Mouse (Mus musculus): ENCODE measurements around the gene Gdf7. TPM values are rescaled to one million over a fixed set of nuclear protein-coding genes. Genes with fewer than 3 reads are reported as not detected.
A peak's percentile ranks its signal among the peaks of the same experiment; 100 is the strongest.

The Gdf7 gene
- 0.28 and 0.37 TPM in 2 replicates for polyA plus RNA-seq (2014; fragmentation: Nextera tagmentation; extraction: Ambion mirVana)

DNA sequence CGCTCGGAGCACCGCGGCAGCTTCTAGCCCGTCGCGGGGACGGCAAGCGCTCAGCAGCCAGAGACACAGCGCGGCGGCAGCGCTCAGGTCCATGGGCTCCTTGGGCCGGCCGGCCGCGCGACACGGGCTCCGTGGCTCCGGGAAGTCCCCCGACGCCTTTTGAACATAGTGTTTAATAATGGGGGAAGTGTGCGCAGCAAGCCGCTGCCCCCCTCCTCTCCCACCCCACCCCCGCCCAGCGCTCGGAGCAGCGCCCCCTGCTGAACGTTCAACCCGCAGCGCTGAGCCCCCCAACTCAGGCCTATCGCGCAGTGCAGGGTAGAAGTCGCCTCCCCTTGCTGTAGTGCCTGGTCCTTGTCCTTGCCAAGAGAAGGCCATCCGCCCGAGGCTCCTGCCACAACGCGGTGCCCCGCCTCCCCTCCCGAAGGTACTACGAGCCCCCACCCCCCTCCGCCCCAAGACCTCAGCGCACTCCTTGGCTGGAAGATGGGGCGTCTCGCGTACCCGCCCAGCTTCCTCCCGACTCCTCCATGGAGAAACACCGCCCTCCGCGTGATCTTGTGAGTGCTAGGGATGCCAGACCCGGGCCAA, at the start of gene Gdf7:
Gdf7 (minus strand) TSS at position 114 of the 591 bp plus-strand sequence.
- Histone ChIP-seq H3K36me3 (ENCODE audit: control insufficient read depth, insufficient read depth, low read length) (no peaks in the 10 kb centered on the region), H3K4me2 (ENCODE audit: low read depth) (peak within 1 kb of the TSS; percentile 61), H3K9me3 (ENCODE audit: control insufficient read depth, low read length) (no peaks in the 10 kb centered on the region), H3K27ac (ENCODE audit: low read depth, low read length) (no peak within 1 kb of the TSS), H3K4me3 (ENCODE audit: low read depth, low read length) (peak within 1 kb of the TSS; percentile 38), H3K27me3 (ENCODE audit: control insufficient read depth, insufficient read depth, low read length) (peaks cover 79% of the 10 kb centered on the region), H3K4me1 (ENCODE audit: control insufficient read depth, insufficient read depth, low read length) (peaks cover 3% of the 10 kb centered on the region; the same call in 1 of the 2 replicates), H3K9ac (ENCODE audit: low read length) (no peak within 1 kb of the TSS)
- ATAC-seq (ENCODE audit: insufficient read depth, low FRiP score, low TSS enrichment) (no peak), DNase-seq (ENCODE audit: low spot score) (peak; percentile 47)
- under 1% methylated on average over 43 of the region's 53 CpGs for WGBS

- Histone ChIP-seq H3K9me3 (ENCODE audit: control insufficient read depth, low read length) (no peaks in the 10 kb centered on the region), H3K4me1 (ENCODE audit: control insufficient read depth, insufficient read depth, low read length) (peaks cover 10% of the 10 kb centered on the region; the same call in 1 of the 2 replicates), H3K4me3 (ENCODE audit: low read depth, low read length) (no peak overlapping the region), H3K27me3 (ENCODE audit: control insufficient read depth, insufficient read depth, low read length) (no peaks in the 10 kb centered on the region), H3K9ac (ENCODE audit: low read length) (no peak overlapping the region), H3K36me3 (ENCODE audit: control insufficient read depth, insufficient read depth, low read length) (no peaks in the 10 kb centered on the region; the same call in 1 of the 2 replicates), H3K27ac (ENCODE audit: low read depth, low read length) (no peak overlapping the region), H3K4me2 (ENCODE audit: low read depth) (no peak overlapping the region)
- WGBS = 43% methylated on average over 4 of the region's 4 CpGs
- no peak for DNase-seq (ENCODE audit: low spot score)
- no peak; the same call in 1 of the 2 replicates for ATAC-seq (ENCODE audit: insufficient read depth, low FRiP score, low TSS enrichment)
Observed at GRCm38 (mm10) chr12:8351025-8351903, 49.5 kb upstream of the Gdf7 start.

DNA sequence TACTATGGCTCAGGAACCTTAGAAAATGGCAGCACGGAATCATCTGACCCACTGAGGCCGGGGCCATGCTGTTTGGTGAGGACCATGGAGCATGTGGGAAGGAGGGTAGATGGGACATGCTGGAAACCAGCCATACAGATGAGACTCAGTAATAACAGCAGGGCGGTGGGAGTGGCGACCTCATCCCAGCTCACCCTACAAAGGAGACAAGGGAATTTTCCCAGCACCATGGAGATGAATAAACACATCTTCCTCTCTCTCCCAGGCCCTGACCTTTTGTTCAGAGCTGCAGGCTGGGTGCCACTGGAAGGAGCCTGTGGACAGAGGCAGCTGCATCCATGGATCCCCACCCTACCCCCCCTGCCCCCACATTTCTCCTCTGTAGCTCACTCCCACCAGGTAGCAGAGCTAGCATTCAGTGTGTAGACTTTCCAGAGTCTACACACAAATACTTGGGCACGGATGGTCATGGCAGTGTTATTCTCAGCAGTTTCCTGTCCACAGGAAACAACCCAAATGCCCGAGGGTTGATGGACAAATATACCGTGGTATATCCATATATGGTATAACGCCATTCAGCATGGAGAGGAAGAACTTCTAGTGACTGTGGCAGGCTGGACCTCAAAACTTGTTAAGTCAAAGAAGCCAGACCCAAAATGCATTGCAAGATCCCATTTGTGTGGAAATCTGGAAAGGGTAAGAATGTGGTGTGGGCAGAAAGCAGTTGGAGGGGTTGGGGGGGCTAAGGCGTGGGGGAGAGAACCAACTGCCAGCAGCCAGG, 47.2 kb upstream of the Gdf7 start:
- Histone ChIP-seq H3K9me3 (ENCODE audit: control insufficient read depth, low read length) (no peaks in the 10 kb centered on the region), H3K27me3 (ENCODE audit: control insufficient read depth, insufficient read depth, low read length) (no peaks in the 10 kb centered on the region), H3K4me1 (ENCODE audit: control insufficient read depth, insufficient read depth, low read length) (peaks cover 10% of the 10 kb centered on the region; the same call in 1 of the 2 replicates), H3K4me3 (ENCODE audit: low read depth, low read length) (no peak overlapping the region), H3K36me3 (ENCODE audit: control insufficient read depth, insufficient read depth, low read length) (no peaks in the 10 kb centered on the region; the same call in 1 of the 2 replicates), H3K27ac (ENCODE audit: low read depth, low read length) (no peak overlapping the region), H3K4me2 (ENCODE audit: low read depth) (no peak overlapping the region), H3K9ac (ENCODE audit: low read length) (no peak overlapping the region)
- ATAC-seq (ENCODE audit: insufficient read depth, low FRiP score, low TSS enrichment) = no peak
- WGBS = 74% methylated on average over 9 of the region's 9 CpGs
- no peak for DNase-seq (ENCODE audit: low spot score)

DNA sequence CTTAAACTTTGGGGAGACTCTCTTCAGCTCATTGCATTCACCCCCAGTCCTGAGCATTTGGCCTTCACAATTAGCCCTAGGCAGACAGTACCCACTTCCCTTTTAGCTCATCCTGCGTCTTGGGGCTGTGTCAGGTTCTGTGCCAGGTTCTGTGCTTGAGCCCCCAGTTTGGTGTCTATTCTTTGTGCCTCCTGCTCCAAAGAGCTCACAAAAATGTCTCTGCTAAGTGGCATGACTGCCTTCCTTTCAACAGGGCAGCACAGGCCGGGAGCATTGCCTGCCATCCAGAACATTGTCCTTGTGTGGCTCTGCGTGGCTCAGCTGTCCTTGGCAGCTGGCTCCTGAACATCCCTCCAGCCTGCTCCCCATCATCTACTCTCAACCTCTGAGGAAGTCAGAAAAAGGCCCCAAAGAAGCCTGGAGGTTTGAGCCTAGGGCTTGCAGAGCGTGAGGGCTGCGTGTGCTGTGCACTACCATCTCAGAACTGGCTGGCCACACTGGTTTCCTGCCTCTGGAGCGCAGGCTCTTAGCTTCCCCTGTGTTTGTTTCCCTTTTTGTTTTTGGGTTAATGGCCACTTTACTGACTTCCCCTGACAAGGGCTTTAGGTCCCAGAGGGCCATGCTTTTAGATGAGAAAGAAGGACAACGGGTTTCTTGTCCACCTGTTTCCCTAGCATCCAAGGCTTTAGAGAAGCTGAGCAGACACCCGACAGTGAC, 46.1 kb upstream of the Gdf7 start:
- Histone ChIP-seq H3K4me2 (ENCODE audit: low read depth) (no peak overlapping the region), H3K36me3 (ENCODE audit: control insufficient read depth, insufficient read depth, low read length) (no peaks in the 10 kb centered on the region; the same call in 1 of the 2 replicates), H3K27ac (ENCODE audit: low read depth, low read length) (0 out of 2 replicates have a peak overlapping the region, but pooled peaks have one; percentile 14), H3K9me3 (ENCODE audit: control insufficient read depth, low read length) (no peaks in the 10 kb centered on the region), H3K4me1 (ENCODE audit: control insufficient read depth, insufficient read depth, low read length) (peaks cover 10% of the 10 kb centered on the region; the same call in 1 of the 2 replicates), H3K27me3 (ENCODE audit: control insufficient read depth, insufficient read depth, low read length) (no peaks in the 10 kb centered on the region), H3K9ac (ENCODE audit: low read length) (no peak overlapping the region), H3K4me3 (ENCODE audit: low read depth, low read length) (no peak overlapping the region)
- ATAC-seq (ENCODE audit: insufficient read depth, low FRiP score, low TSS enrichment) (no peak), DNase-seq (ENCODE audit: low spot score) (no peak)
- WGBS = 81% methylated on average over 8 of the region's 8 CpGs

GRCm38 (mm10) chr12:8345539-8345938, 43.8 kb upstream of the Gdf7 start:
- H3K4me1 ChIP-seq (ENCODE audit: control insufficient read depth, insufficient read depth, low read length) = peaks cover 8% of the 10 kb centered on the region; the same call in 1 of the 2 replicates
- ATAC-seq (ENCODE audit: insufficient read depth, low FRiP score, low TSS enrichment) (no peak), DNase-seq (ENCODE audit: low spot score) (no peak)
- peaks cover 4% of the 10 kb centered on the region for H3K36me3 ChIP-seq (ENCODE audit: control insufficient read depth, insufficient read depth, low read length)
- H3K9ac ChIP-seq (ENCODE audit: low read length) = no peak overlapping the region
- 93% methylated on average over 5 of the region's 5 CpGs for WGBS
- no peaks in the 10 kb centered on the region for H3K9me3 ChIP-seq (ENCODE audit: control insufficient read depth, low read length)
- no peaks in the 10 kb centered on the region for H3K27me3 ChIP-seq (ENCODE audit: control insufficient read depth, insufficient read depth, low read length)
- H3K27ac ChIP-seq (ENCODE audit: low read depth, low read length) = no peak overlapping the region
- H3K4me3 ChIP-seq (ENCODE audit: low read depth, low read length) = no peak overlapping the region
- H3K4me2 ChIP-seq (ENCODE audit: low read depth) = no peak overlapping the region

DNA sequence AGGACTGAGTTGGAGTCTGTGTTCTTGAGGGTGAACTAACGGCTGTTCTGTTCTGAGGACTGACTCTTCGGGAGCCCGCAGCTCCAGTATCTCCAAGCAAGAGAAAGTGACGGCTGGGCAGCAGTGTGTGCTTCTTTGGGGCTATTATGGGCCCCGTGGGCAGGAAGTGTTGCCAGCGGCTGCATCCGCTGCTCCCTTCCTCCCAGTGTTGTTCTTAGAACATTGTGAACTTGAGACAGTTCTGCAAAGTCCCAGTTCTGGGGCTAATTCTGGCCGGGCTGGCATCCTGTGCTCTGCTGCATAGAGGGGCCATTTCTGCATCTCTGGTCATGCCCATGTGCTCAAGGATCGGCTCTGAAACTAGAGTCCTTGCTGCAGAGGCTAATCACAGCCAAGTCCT, 43.1 kb upstream of the Gdf7 start:
- peaks cover 4% of the 10 kb centered on the region for H3K36me3 ChIP-seq (ENCODE audit: control insufficient read depth, insufficient read depth, low read length)
- H3K4me1 ChIP-seq (ENCODE audit: control insufficient read depth, insufficient read depth, low read length) = peaks cover 12% of the 10 kb centered on the region
- ATAC-seq (ENCODE audit: insufficient read depth, low FRiP score, low TSS enrichment) (no peak), DNase-seq (ENCODE audit: low spot score) (no peak)
- H3K9ac ChIP-seq (ENCODE audit: low read length) = no peak overlapping the region
- H3K27me3 ChIP-seq (ENCODE audit: control insufficient read depth, insufficient read depth, low read length) = no peaks in the 10 kb centered on the region
- no peaks in the 10 kb centered on the region for H3K9me3 ChIP-seq (ENCODE audit: control insufficient read depth, low read length)
- 68% methylated on average over 9 of the region's 9 CpGs for WGBS
- H3K4me3 ChIP-seq (ENCODE audit: low read depth, low read length) = no peak overlapping the region
- H3K27ac ChIP-seq (ENCODE audit: low read depth, low read length) = no peak overlapping the region
- no peak overlapping the region for H3K4me2 ChIP-seq (ENCODE audit: low read depth)

GRCm38 (mm10) chr12:8343381-8343780, 41.6 kb upstream of the Gdf7 start:
- 98% methylated on average over 3 of the region's 3 CpGs for WGBS
- DNase-seq (ENCODE audit: low spot score) = no peak
- H3K9ac ChIP-seq (ENCODE audit: low read length) = no peak overlapping the region
- peaks cover 4% of the 10 kb centered on the region for H3K36me3 ChIP-seq (ENCODE audit: control insufficient read depth, insufficient read depth, low read length)
- no peaks in the 10 kb centered on the region for H3K27me3 ChIP-seq (ENCODE audit: control insufficient read depth, insufficient read depth, low read length)
- peaks cover 15% of the 10 kb centered on the region for H3K4me1 ChIP-seq (ENCODE audit: control insufficient read depth, insufficient read depth, low read length)
- H3K9me3 ChIP-seq (ENCODE audit: control insufficient read depth, low read length) = no peaks in the 10 kb centered on the region
- H3K4me2 ChIP-seq (ENCODE audit: low read depth) = no peak overlapping the region
- H3K27ac ChIP-seq (ENCODE audit: low read depth, low read length) = no peak overlapping the region
- H3K4me3 ChIP-seq (ENCODE audit: low read depth, low read length) = no peak overlapping the region
- ATAC-seq (ENCODE audit: insufficient read depth, low FRiP score, low TSS enrichment) = no peak

DNA sequence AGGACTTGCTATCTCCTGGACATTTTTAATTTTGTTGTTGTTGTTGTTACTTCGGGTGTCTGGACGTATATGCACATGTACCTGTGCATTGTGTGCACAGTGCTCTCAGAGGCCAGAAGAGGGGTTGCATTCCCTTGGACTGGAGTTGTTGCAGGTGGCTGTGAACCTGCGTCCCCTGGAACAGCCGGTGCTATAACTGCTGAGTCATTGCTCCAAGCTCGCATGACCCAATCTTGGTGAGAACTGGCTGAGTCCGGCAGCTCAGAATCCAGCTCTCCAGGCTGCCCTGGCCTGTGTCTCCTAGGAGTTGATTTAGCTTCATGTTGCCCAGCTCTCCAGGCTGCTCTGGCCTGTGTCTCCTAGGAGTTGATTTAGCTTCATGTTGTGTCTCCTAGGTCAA, 39.3 kb upstream of the Gdf7 start:
- H3K9me3 ChIP-seq (ENCODE audit: control insufficient read depth, low read length) = no peaks in the 10 kb centered on the region
- H3K27ac ChIP-seq (ENCODE audit: low read depth, low read length) = no peak overlapping the region
- H3K9ac ChIP-seq (ENCODE audit: low read length) = no peak overlapping the region
- no peaks in the 10 kb centered on the region for H3K27me3 ChIP-seq (ENCODE audit: control insufficient read depth, insufficient read depth, low read length)
- no peak overlapping the region for H3K4me3 ChIP-seq (ENCODE audit: low read depth, low read length)
- H3K36me3 ChIP-seq (ENCODE audit: control insufficient read depth, insufficient read depth, low read length) = peaks cover 4% of the 10 kb centered on the region; the same call in 1 of the 2 replicates
- WGBS = 89% methylated on average over 6 of the region's 6 CpGs
- ATAC-seq (ENCODE audit: insufficient read depth, low FRiP score, low TSS enrichment) = no peak
- no peak for DNase-seq (ENCODE audit: low spot score)
- H3K4me2 ChIP-seq (ENCODE audit: low read depth) = no peak overlapping the region
- peaks cover 15% of the 10 kb centered on the region for H3K4me1 ChIP-seq (ENCODE audit: control insufficient read depth, insufficient read depth, low read length)

Measured in neural tube, embryonic 11.5 days (tissue).